Mouse (Mus musculus) bone marrow, adult 2 months (tissue): Measurements from ENCODE around the gene Vezt.

ENCODE experiments used
- CTCF ChIP-seq: fragments of 200-500 bp; IDR thresholded peaks from 2 replicates; pipeline ENCODE4 v1.5.1; 2011; ENCODE audit warnings: low read length, control low read depth; ENCODE audit not compliant: control insufficient read depth, insufficient read depth
- POLR2A ChIP-seq: fragments of 200-500 bp; IDR thresholded peaks from 2 replicates; pipeline ENCODE4 v1.6.1; 2011; ENCODE audit warnings: low read depth, mild to moderate bottlenecking, control low read depth, low read length, borderline replicate concordance; ENCODE audit not compliant: control insufficient read depth

DNA sequence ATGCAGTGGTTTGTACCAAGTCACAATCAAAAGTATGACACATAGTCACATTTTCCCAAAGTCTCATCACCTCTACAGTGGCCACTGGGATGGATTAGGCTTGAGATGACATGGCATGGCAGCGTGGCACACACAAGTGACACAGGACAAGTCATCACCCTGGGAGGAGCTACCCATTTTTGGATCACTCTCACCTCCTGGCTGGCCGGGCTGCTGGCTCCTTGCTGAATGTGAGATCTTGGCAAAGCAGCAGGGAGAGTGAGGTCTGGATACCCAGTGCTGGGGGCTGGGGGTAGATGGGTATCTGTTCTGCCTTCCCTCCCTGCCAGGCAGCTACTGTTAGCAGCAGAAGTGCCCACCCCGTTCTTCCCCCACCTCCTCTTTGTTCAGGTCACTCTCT lies 31.3 kb upstream of the Vezt start:
- TF ChIP-seq CTCF = no peak
- no peak for TF ChIP-seq POLR2A
